In the genomic region with DNA sequence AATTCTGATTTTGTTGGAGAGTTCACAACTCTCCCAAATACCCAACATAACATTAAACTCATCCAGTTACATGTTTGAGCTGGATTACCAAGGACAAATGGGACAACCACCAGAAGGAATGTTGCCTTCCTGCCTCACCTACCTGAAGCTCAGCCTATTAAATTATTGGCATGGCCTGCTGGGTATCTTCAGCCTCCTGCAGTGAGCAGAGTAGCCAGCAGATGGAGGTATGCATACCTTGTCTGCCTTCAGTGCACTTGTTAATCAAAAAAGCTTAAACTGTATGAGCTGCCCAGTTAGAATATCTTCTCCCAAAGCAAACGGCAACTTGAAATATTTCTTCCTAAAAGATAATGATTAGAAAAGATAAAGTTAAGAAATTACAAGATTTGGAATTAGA, we compare ENCODE assay signal across 8 mouse cellular contexts. TPM values are rescaled to one million over a fixed set of nuclear protein-coding genes. Genes with fewer than 3 reads are reported as not detected.
DNase-seq lines count a peak whose midpoint lies in the region; ATAC-seq and TF ChIP-seq lines count a peak whose summit lies in the region.

No protein-coding gene starts in this region.

- H3K27me3 ChIP-seq in heart, adult 2 months (ENCODE audit: control insufficient read depth, insufficient read depth, low read length) = no peaks in the 10 kb centered on the region
- no peaks in the 10 kb centered on the region for H3K27me3 ChIP-seq in heart, embryonic 12.5 days (replicated peaks)
- no peaks in the 10 kb centered on the region for H3K27me3 ChIP-seq in neural tube, embryonic 15.5 days (replicated peaks)
- H3K27me3 ChIP-seq in intestine, embryonic 16.5 days (replicated peaks; ENCODE audit: control insufficient read depth, insufficient read depth, low read length) = no peaks in the 10 kb centered on the region
- no peaks in the 10 kb centered on the region for H3K27me3 ChIP-seq in forebrain, embryonic 16.5 days (replicated peaks; ENCODE audit: control insufficient read depth, insufficient read depth, low read length)

- no peak overlapping the region for H3K9ac ChIP-seq in heart, adult 2 months (ENCODE audit: low read depth, low read length)
- H3K9ac ChIP-seq in heart, embryonic 12.5 days = no peak overlapping the region
- H3K9ac ChIP-seq in neural tube, embryonic 15.5 days (replicated peaks) = no peak overlapping the region
- no peak overlapping the region for H3K9ac ChIP-seq in intestine, embryonic 16.5 days (ENCODE audit: low read depth, low read length)
- no peak overlapping the region for H3K9ac ChIP-seq in forebrain, embryonic 16.5 days (replicated peaks; ENCODE audit: low read depth, low read length)

- no peak for TF ChIP-seq POLR2A in heart, adult 2 months (IDR thresholded peaks at IDR 0.05; ENCODE audit: insufficient read depth, low read depth, low read length)

- intact Hi-C loops in heart, adult 2 months (cut with DNase I) = no loop called here

- ATAC-seq in heart, embryonic 12.5 days (ENCODE audit: insufficient number of reproducible peaks, low FRiP score) = no peak
- ATAC-seq in neural tube, embryonic 15.5 days (ENCODE audit: low FRiP score) = no peak
- ATAC-seq in intestine, embryonic 16.5 days = no peak
- ATAC-seq in forebrain, embryonic 16.5 days = no peak

- 71% methylated on average over 1 of the region's 1 CpGs for WGBS in heart, adult 2 months
- WGBS in heart, embryonic 12.5 days = 72% methylated on average over 1 of the region's 1 CpGs
- WGBS in neural tube, embryonic 15.5 days = 87% methylated on average over 1 of the region's 1 CpGs
- 78% methylated on average over 1 of the region's 1 CpGs for WGBS in intestine, embryonic 16.5 days
- WGBS in forebrain, embryonic 16.5 days = 94% methylated on average over 1 of the region's 1 CpGs

- DNase-seq in heart, adult 2 months = no peak
- DNase-seq in A20 (ENCODE audit: low read depth, low spot score) = peak; percentile 50
- peak; percentile 18 for DNase-seq in adipocyte (ENCODE audit: low spot score)
- peak; percentile 26 to 74 for DNase-seq in kidney, postnatal 36 days

- no peaks in the 10 kb centered on the region; the same call in 1 of the 2 replicates for H3K4me1 ChIP-seq in heart, adult 2 months (ENCODE audit: control insufficient read depth, insufficient read depth, low read length)
- H3K4me1 ChIP-seq in heart, embryonic 12.5 days (replicated peaks) = no peaks in the 10 kb centered on the region
- H3K4me1 ChIP-seq in neural tube, embryonic 15.5 days = 0 out of 2 replicates have a peak, but pooled peaks cover 4% of the 10 kb centered on the region
- no peaks in the 10 kb centered on the region for H3K4me1 ChIP-seq in intestine, embryonic 16.5 days (ENCODE audit: control insufficient read depth, insufficient read depth, low read length)
- peaks cover 3% of the 10 kb centered on the region; the same call in 1 of the 2 replicates for H3K4me1 ChIP-seq in forebrain, embryonic 16.5 days (replicated peaks; ENCODE audit: control insufficient read depth, insufficient read depth, low read length)

- no peak for TF ChIP-seq EP300 in heart, adult 2 months (IDR thresholded peaks at IDR 0.05; ENCODE audit: insufficient read depth, low read depth, low read length)

- H3K36me3 ChIP-seq in heart, adult 2 months (ENCODE audit: control insufficient read depth, insufficient read depth, low read length) = no peaks in the 10 kb centered on the region
- H3K36me3 ChIP-seq in heart, embryonic 12.5 days = no peaks in the 10 kb centered on the region
- H3K36me3 ChIP-seq in neural tube, embryonic 15.5 days = no peaks in the 10 kb centered on the region
- no peaks in the 10 kb centered on the region for H3K36me3 ChIP-seq in intestine, embryonic 16.5 days (ENCODE audit: control insufficient read depth, insufficient read depth, low read length)
- H3K36me3 ChIP-seq in forebrain, embryonic 16.5 days (ENCODE audit: control insufficient read depth, insufficient read depth) = no peaks in the 10 kb centered on the region

- H3K9me3 ChIP-seq in heart, embryonic 12.5 days (replicated peaks) = no peaks in the 10 kb centered on the region
- H3K9me3 ChIP-seq in neural tube, embryonic 15.5 days (replicated peaks) = no peaks in the 10 kb centered on the region
- no peaks in the 10 kb centered on the region for H3K9me3 ChIP-seq in intestine, embryonic 16.5 days (ENCODE audit: control insufficient read depth, low read length)
- no peaks in the 10 kb centered on the region for H3K9me3 ChIP-seq in forebrain, embryonic 16.5 days (ENCODE audit: control insufficient read depth, low read length)

- no peak overlapping the region for H3K27ac ChIP-seq in heart, adult 2 months
- no peak overlapping the region for H3K27ac ChIP-seq in heart, embryonic 12.5 days (ENCODE audit: poor library complexity, severe bottlenecking)
- H3K27ac ChIP-seq in neural tube, embryonic 15.5 days (replicated peaks) = no peak overlapping the region
- H3K27ac ChIP-seq in intestine, embryonic 16.5 days (ENCODE audit: low read length) = no peak overlapping the region
- no peak overlapping the region for H3K27ac ChIP-seq in forebrain, embryonic 16.5 days (ENCODE audit: low read length)

- no peak overlapping the region for H3K4me3 ChIP-seq in heart, adult 2 months
- H3K4me3 ChIP-seq in heart, embryonic 12.5 days = no peak overlapping the region
- H3K4me3 ChIP-seq in neural tube, embryonic 15.5 days (replicated peaks) = no peak overlapping the region
- no peak overlapping the region for H3K4me3 ChIP-seq in intestine, embryonic 16.5 days (ENCODE audit: low read length)
- no peak overlapping the region for H3K4me3 ChIP-seq in forebrain, embryonic 16.5 days (replicated peaks; ENCODE audit: low read length)

- H3K79me2 ChIP-seq in heart, adult 2 months (replicated peaks; ENCODE audit: control insufficient read depth, insufficient read depth, low read length) = no peaks in the 10 kb centered on the region

- peak; percentile 71 for TF ChIP-seq CTCF in heart, adult 2 months (IDR thresholded peaks at IDR 0.05)

- H3K4me2 ChIP-seq in heart, embryonic 12.5 days = no peak overlapping the region
- no peak overlapping the region for H3K4me2 ChIP-seq in neural tube, embryonic 15.5 days
- H3K4me2 ChIP-seq in intestine, embryonic 16.5 days (ENCODE audit: low read depth, low read length) = no peak overlapping the region
- no peak overlapping the region for H3K4me2 ChIP-seq in forebrain, embryonic 16.5 days (ENCODE audit: low read length)

RNA-seq across cellular contexts. Expression of a gene that starts 15.3 kb away (rescaled TPM):
- 10 to 100 TPM; 50.5 to 59.6 TPM for total RNA-seq in heart, adult 2 months (2021)
- polyA plus RNA-seq in heart, adult 2 months (2012; rRNA removed) = 28.4 and 56.6 TPM in 2 replicates
- 80.2 and 80.3 TPM in 2 replicates for polyA plus RNA-seq in heart, embryonic 12.5 days (2016; fragmentation: Nextera tagmentation; extraction: Ambion mirVana)
- polyA plus RNA-seq in neural tube, embryonic 15.5 days (2015; fragmentation: Nextera tagmentation; extraction: Ambion mirVana) = 41.7 and 52.6 TPM in 2 replicates
- polyA plus RNA-seq in intestine, embryonic 16.5 days (2015; fragmentation: Nextera tagmentation; extraction: Ambion mirVana) = 70.3 and 74.6 TPM in 2 replicates
- 49.8 and 50.9 TPM in 2 replicates for polyA plus RNA-seq in forebrain, embryonic 16.5 days (2015; fragmentation: Nextera tagmentation; extraction: Ambion mirVana)

Comparison
In these comparisons a context has a peak if more than half of its experiments do, and no peak if none do; other contexts are left out.
1. DNase-seq: peak in A20 (single experiment), adipocyte (single experiment) and kidney, postnatal 36 days (2 of 2); none in heart, adult 2 months (0 of 2).